24 mouse cellular contexts compared by ENCODE assay signal in the genomic region with DNA sequence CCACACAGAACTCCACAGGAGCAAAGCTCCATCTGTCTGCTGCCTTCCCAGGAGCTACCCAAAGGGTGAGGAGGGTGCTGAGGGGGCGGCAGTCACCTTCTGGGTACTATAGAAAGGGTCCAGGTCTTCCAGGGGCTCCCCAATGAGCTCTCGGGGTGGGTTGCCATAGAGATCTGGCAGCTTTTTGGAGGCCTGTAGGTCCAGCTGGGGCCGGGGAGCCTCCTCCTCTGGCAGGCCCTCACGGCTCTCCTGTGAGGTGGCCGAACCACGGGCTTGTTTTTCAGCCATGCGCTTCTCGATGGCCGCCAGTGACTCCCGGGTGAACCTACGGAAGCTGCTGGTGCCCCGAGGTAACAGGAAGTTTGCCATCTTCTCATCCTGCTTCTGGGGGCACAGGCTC. TPM values are rescaled to one million over a fixed set of nuclear protein-coding genes. Genes with fewer than 3 reads are reported as not detected.
DNase-seq lines count a peak whose midpoint lies in the region; ATAC-seq and TF ChIP-seq lines count a peak whose summit lies in the region.
"Had no signal": no experiment of that assay in that cellular context is flagged by ENCODE, and none has a peak within 500 bp of the region (broad histone marks: within the 10 kb centered on the region; RNA-seq: fewer than 3 reads in every experiment).

No protein-coding gene starts in this region.

- H3K27ac ChIP-seq in heart, adult 2 months = peak overlapping the region; percentile 9; the same call in 1 of the 2 replicates
- H3K27ac ChIP-seq in hindbrain, embryonic 13.5 days = no peak overlapping the region
- H3K27ac ChIP-seq in hindbrain, embryonic 16.5 days (ENCODE audit: low read depth, low read length) = no peak overlapping the region
- 0 out of 2 replicates have a peak overlapping the region, but pooled peaks have one; percentile 1 for H3K27ac ChIP-seq in embryonic facial prominence, embryonic 10.5 days (replicated peaks)
- H3K27ac ChIP-seq: hindbrain, embryonic 15.5 days had no signal

- TF ChIP-seq CTCF in heart, adult 2 months (IDR thresholded peaks at IDR 0.05) = no peak
- no peak for TF ChIP-seq CTCF in C2C12 (IDR thresholded peaks at IDR 0.05; ENCODE audit: control insufficient read depth, insufficient read depth, insufficient read length)

- H3ac ChIP-seq in C2C12 (ENCODE audit: control insufficient read depth, insufficient read length, low read depth) = peak overlapping the region; percentile 58

- TF ChIP-seq POLR2A in heart, adult 2 months (IDR thresholded peaks at IDR 0.05; ENCODE audit: insufficient read depth, low read depth, low read length) = no peak

- no peak overlapping the region for H3K4me3 ChIP-seq in heart, adult 2 months
- H3K4me3 ChIP-seq in hindbrain, embryonic 13.5 days = no peak overlapping the region
- H3K4me3 ChIP-seq in hindbrain, embryonic 16.5 days (ENCODE audit: low read length) = no peak overlapping the region
- no peak overlapping the region for H3K4me3 ChIP-seq in C2C12 (ENCODE audit: insufficient read depth, poor library complexity, severe bottlenecking)
- H3K4me3 ChIP-seq in embryonic facial prominence, embryonic 10.5 days = no peak overlapping the region
- H3K4me3 ChIP-seq: hindbrain, embryonic 15.5 days had no signal

- H3K79me2 ChIP-seq in heart, adult 2 months (replicated peaks; ENCODE audit: control insufficient read depth, insufficient read depth, low read length) = no peaks in the 10 kb centered on the region
- H3K79me2 ChIP-seq in C2C12 (ENCODE audit: control insufficient read depth, insufficient read depth) = no peaks in the 10 kb centered on the region

- H3K27me3 ChIP-seq in heart, adult 2 months (ENCODE audit: control insufficient read depth, insufficient read depth, low read length) = no peaks in the 10 kb centered on the region
- H3K27me3 ChIP-seq in hindbrain, embryonic 13.5 days = peaks cover 95% of the 10 kb centered on the region
- peaks cover 26% of the 10 kb centered on the region for H3K27me3 ChIP-seq in hindbrain, embryonic 16.5 days (replicated peaks; ENCODE audit: control insufficient read depth, insufficient read depth, low read length)
- no peaks in the 10 kb centered on the region for H3K27me3 ChIP-seq in C2C12 (ENCODE audit: control insufficient read depth, insufficient read depth, insufficient read length)
- peaks cover 83% of the 10 kb centered on the region for H3K27me3 ChIP-seq in embryonic facial prominence, embryonic 10.5 days (replicated peaks; ENCODE audit: low read depth, poor library complexity, severe bottlenecking)
- H3K27me3 ChIP-seq: CH12.LX had no signal

- H3K4me2 ChIP-seq in hindbrain, embryonic 13.5 days = no peak overlapping the region
- no peak overlapping the region for H3K4me2 ChIP-seq in hindbrain, embryonic 16.5 days (ENCODE audit: low read length)
- H3K4me2 ChIP-seq: heart, embryonic 11.5 days; hindbrain, embryonic 15.5 days had no signal

- DNase-seq in heart, adult 2 months = no peak
- no peak for DNase-seq in heart, postnatal 10 days
- DNase-seq in embryonic facial prominence, embryonic 10.5 days (ENCODE audit: low spot score) = no peak
- DNase-seq in lung, adult 18-20 months = no peak
- DNase-seq in adipocyte (ENCODE audit: low spot score) = no peak
- DNase-seq: adrenal gland, adult 8-10 months; adrenal gland, postnatal 25 days; cerebellum, adult 11-12 months; cerebellum, adult 9-10 months; cerebellum, postnatal 25 days; heart, postnatal 4 days; kidney, adult 18-20 months; kidney, adult 9 months had no signal

- TF ChIP-seq EP300 in heart, adult 2 months (IDR thresholded peaks at IDR 0.05; ENCODE audit: insufficient read depth, low read depth, low read length) = no peak

- no peaks in the 10 kb centered on the region for H3K9me3 ChIP-seq in hindbrain, embryonic 13.5 days
- H3K9me3 ChIP-seq in hindbrain, embryonic 16.5 days (ENCODE audit: control insufficient read depth, low read length) = no peaks in the 10 kb centered on the region
- no peaks in the 10 kb centered on the region for H3K9me3 ChIP-seq in embryonic facial prominence, embryonic 10.5 days
- H3K9me3 ChIP-seq: hindbrain, embryonic 15.5 days had no signal

- WGBS in heart, adult 2 months = 52% methylated on average over 12 of the region's 12 CpGs
- WGBS in hindbrain, embryonic 13.5 days = 59% methylated on average over 12 of the region's 12 CpGs
- WGBS in hindbrain, embryonic 16.5 days = 52% methylated on average over 12 of the region's 12 CpGs
- 76% methylated on average over 12 of the region's 12 CpGs for WGBS in embryonic facial prominence, embryonic 10.5 days

- no peak for ATAC-seq in hindbrain, embryonic 13.5 days (ENCODE audit: low FRiP score)
- ATAC-seq in hindbrain, embryonic 16.5 days = no peak
- ATAC-seq: forebrain, embryonic 14.5 days; inflammation-experienced regulatory T-cells, adult 6 months; intestine, embryonic 16.5 days had no signal

- no peaks in the 10 kb centered on the region for H3K36me3 ChIP-seq in heart, adult 2 months (ENCODE audit: control insufficient read depth, insufficient read depth, low read length)
- no peaks in the 10 kb centered on the region for H3K36me3 ChIP-seq in hindbrain, embryonic 13.5 days
- H3K36me3 ChIP-seq in hindbrain, embryonic 16.5 days (ENCODE audit: control insufficient read depth, insufficient read depth, low read length) = no peaks in the 10 kb centered on the region
- H3K36me3 ChIP-seq in C2C12 (ENCODE audit: control insufficient read depth, insufficient read depth) = no peaks in the 10 kb centered on the region
- no peaks in the 10 kb centered on the region for H3K36me3 ChIP-seq in embryonic facial prominence, embryonic 10.5 days (replicated peaks)
- H3K36me3 ChIP-seq: hindbrain, embryonic 15.5 days had no signal

- intact Hi-C loops in heart, adult 2 months (cut with DNase I) = no loop called here
- intact Hi-C loops in heart, postnatal 10 days (cut with DNase I) = no loop called here

- H3K79me3 ChIP-seq in C2C12 (ENCODE audit: low read depth) = no peaks in the 10 kb centered on the region

- H3K4me1 ChIP-seq in heart, adult 2 months (ENCODE audit: control insufficient read depth, insufficient read depth, low read length) = peaks cover 8% of the 10 kb centered on the region
- H3K4me1 ChIP-seq in hindbrain, embryonic 13.5 days (replicated peaks) = peaks cover 17% of the 10 kb centered on the region
- H3K4me1 ChIP-seq in hindbrain, embryonic 16.5 days (ENCODE audit: control insufficient read depth, insufficient read depth, low read depth, low read length) = peaks cover 8% of the 10 kb centered on the region
- peaks cover 54% of the 10 kb centered on the region for H3K4me1 ChIP-seq in embryonic facial prominence, embryonic 10.5 days

- H3K9ac ChIP-seq in heart, adult 2 months (ENCODE audit: low read depth, low read length) = no peak overlapping the region
- 0 out of 2 replicates have a peak overlapping the region, but pooled peaks have one; percentile 8 for H3K9ac ChIP-seq in hindbrain, embryonic 13.5 days
- no peak overlapping the region; the same call in 1 of the 2 replicates for H3K9ac ChIP-seq in hindbrain, embryonic 16.5 days (ENCODE audit: low read depth, low read length)
- H3K9ac ChIP-seq: hindbrain, embryonic 15.5 days had no signal

TF ChIP-seq in C2C12, 6 proteins besides CTCF, POLR2A, EP300 and RAD21:
- TF ChIP-seq MYOD1 (IDR thresholded peaks at IDR 0.05; ENCODE audit: control insufficient read depth, insufficient read length, low read depth) (no peak), MYOG (IDR thresholded peaks at IDR 0.05; ENCODE audit: control insufficient read depth, extremely low read depth, insufficient read length) (no peak), CEBPB (IDR thresholded peaks at IDR 0.05; ENCODE audit: low read depth) (no peak), USF1 (IDR thresholded peaks at IDR 0.05; ENCODE audit: low read depth) (no peak), FOSL1 (IDR thresholded peaks at IDR 0.05; ENCODE audit: insufficient read depth, low read length, poor library complexity, severe bottlenecking) (no peak), MAX (IDR thresholded peaks at IDR 0.05) (no peak)

RNA-seq across cellular contexts. Expression of gene Scn5a, which starts 16.6 kb away (rescaled TPM):
- total RNA-seq in heart, adult 2 months (2021) = 100 to 1,000 TPM; 161 to 173 TPM
- polyA plus RNA-seq in heart, adult 2 months (2012; rRNA removed) = 101 and 117 TPM in 2 replicates
- 100 to 1,000 TPM; 124 to 128 TPM for total RNA-seq in heart, postnatal 10 days (2021)
- 0.25 and 0.32 TPM in 2 replicates for polyA plus RNA-seq in hindbrain, embryonic 13.5 days (2015; fragmentation: Nextera tagmentation; extraction: Ambion mirVana)
- 0.24 and 0.36 TPM in 2 replicates for polyA plus RNA-seq in hindbrain, embryonic 16.5 days (2015; fragmentation: Nextera tagmentation; extraction: Ambion mirVana)
- polyA plus RNA-seq in C2C12 (2012; fragmentation: generic; extraction: Trizol) = 13.6 TPM
- 1.2 and 1.5 TPM in 2 replicates for polyA plus RNA-seq in embryonic facial prominence, embryonic 10.5 days (2016; fragmentation: Nextera tagmentation; extraction: Ambion mirVana)
- total RNA-seq: common myeloid progenitor, adult 5-6 weeks; MEL had no signal
- polyA plus RNA-seq: inflammation-experienced regulatory T-cells, adult 6 months had no signal

Comparison
In these comparisons a context has a peak if more than half of its experiments do, and no peak if none do; other contexts are left out.
1. H3K27ac ChIP-seq: peak in heart, adult 2 months (single experiment) and embryonic facial prominence, embryonic 10.5 days (single experiment); none in hindbrain, embryonic 13.5 days (single experiment) and hindbrain, embryonic 16.5 days (single experiment).